Mouse (Mus musculus): ENCODE results near the gene Med10. TPM values are rescaled to one million over a fixed set of nuclear protein-coding genes. Genes with fewer than 3 reads are reported as not detected.
A peak's percentile ranks its signal among the peaks of the same experiment; 100 is the strongest.

Gene Med10
- total RNA-seq, 2 experiments from 2014 or later = 39.3 to 41.8 TPM

DNA sequence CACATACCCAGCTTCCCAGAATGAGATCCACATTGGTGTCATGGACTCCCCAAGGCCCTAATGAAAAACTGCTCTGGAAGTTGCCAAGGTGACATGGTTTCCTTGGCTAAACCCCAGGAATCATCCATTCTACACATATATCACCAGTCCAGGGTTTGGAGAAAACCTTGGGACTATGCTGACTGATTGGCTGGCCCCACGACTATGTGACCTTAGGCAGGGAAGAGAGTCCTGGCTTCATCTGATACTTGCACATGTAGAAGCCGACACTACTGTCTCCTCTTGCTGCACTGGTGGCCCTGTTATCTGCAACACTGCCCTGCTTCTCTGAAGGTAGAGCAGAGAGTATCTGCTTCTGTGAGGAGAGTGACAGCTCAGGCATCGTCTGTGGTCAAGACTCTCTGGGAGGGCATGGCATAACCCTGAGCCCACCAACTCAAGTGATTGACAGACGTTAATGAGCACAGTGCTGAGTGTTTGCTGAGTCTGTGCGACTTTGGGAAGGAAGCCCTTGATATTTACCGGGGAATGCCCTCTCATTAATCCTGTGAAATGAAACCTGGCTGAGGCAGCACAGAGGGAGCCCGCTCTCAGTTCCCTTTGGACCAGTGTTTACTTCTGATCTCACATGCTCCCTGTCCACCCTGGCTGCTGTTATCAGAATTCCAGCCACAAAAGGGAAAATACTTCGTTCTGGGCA, 23.4 kb downstream of the Med10 start:
- no peak for DNase-seq
- intact Hi-C loops (cut with DNase I) = no loop called here

GRCm38 (mm10) chr13:69830606-69831005, 28.4 kb downstream of the Med10 start:
- DNase-seq = no peak
- intact Hi-C loops (cut with DNase I) = no loop called here

DNA sequence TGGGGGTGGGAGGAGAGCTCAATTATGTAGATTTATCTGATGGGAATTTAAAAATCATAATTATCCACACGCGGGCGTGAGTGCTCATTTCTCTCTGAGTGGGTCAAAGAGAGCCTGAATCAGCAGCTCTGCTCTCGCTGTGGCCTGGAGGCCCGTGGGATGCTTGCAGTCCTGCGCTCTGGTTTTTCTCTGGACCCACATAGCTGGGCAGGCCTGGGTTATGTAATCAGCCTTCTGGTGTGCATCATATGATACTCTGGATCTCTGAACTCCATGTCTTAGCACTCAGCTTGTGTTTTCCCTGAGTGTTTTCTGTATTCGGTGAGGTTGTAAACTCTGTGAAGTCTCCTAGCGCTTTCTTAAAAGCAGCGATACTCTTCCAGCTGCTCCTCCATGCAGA, 30.4 kb downstream of the Med10 start:
- intact Hi-C loops (cut with DNase I) = no loop called here
- DNase-seq = no peak

- DNase-seq = no peak
- intact Hi-C loops (cut with DNase I) = no loop called here
Measured at GRCm38 (mm10) chr13:69833416-69833815, 31.2 kb downstream of the Med10 start.

GRCm38 (mm10) chr13:69845592-69845991, 43.4 kb downstream of the Med10 start:
- intact Hi-C loops (cut with DNase I) = no loop called here
- DNase-seq = no peak

- no peak for DNase-seq
- intact Hi-C loops (cut with DNase I) = no loop called here
Measured at GRCm38 (mm10) chr13:69849579-69849978, 47.4 kb downstream of the Med10 start.

- intact Hi-C loops (cut with DNase I) = no loop called here
Measured at GRCm38 (mm10) chr13:69852313-69852712, 50.1 kb downstream of the Med10 start.

DNA sequence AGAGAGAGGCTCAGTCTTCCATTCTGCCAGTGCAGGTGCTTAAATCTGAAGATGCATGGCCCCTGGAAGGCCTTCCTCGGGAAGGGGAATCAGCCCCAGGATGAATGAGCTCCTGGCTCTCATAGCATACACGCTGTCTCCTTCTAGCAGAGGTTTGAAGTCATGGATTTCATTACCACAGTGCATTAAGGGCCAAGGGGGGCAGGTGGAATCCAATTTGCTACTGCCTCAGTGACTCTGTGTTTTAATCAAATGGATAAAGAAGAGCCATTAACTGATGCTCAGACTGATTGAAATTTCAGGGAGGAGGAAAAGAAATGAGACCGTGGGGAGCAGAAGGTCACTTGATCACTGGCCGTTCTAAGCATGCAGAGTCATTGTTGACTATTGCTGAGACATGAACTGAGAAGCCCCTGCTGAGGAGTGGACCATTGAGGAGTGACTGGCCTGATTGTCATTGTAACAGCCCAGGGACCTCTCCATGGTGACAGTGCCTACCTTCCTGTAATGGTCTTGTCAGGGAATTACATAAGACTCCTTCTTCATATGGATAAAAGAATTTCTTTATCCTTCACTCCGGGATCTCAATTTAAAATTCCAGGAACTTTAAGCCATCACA, 51.3 kb downstream of the Med10 start:
- intact Hi-C loops (cut with DNase I) = no loop called here
- no peak for DNase-seq

More at GRCm38 (mm10) chr13:69852313-69852712, 50.1 kb downstream of the Med10 start:
- DNase-seq = peak; percentile 15 to 36

DNA sequence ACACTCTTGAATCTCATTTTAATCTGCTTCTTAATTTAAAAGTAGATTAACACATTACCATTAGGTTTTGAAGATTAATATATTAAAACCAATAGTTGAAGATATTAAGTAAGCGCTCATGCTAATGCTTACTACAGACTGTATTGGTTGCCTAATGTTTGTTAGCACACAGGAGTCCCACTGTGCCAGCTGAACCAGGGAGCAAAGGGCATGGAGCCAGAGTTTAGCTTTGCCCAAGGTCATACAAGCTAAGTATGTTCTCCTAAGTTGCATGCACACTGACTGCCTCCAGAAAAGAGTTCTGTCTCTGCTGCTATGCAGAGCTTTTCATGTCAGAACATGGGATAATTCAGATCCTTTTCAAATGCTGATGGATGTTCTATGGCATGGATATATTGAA, 53.7 kb downstream of the Med10 start:
- intact Hi-C loops (cut with DNase I) = no loop called here

GRCm38 (mm10) chr13:69862276-69862675, 60.1 kb downstream of the Med10 start:
- intact Hi-C loops (cut with DNase I) = no loop called here

More for the DNA sequence above, 53.7 kb downstream of the Med10 start:
- no peak for DNase-seq

GRCm38 (mm10) chr13:69864911-69865310, 62.7 kb downstream of the Med10 start:
- DNase-seq = no peak
- intact Hi-C loops (cut with DNase I) = no loop called here

More at GRCm38 (mm10) chr13:69862276-69862675, 60.1 kb downstream of the Med10 start:
- no peak for DNase-seq

Other genes with a start within 250 kb of the Med10 start
- 1 to 10 TPM; 2.4 to 2.5 TPM for gene Srd5a1, start 191.0 kb upstream of the Med10 start, total RNA-seq (2021)
- gene Ube2ql1, start 62.5 kb upstream of the Med10 start, total RNA-seq (2021) = 1 to 10 TPM in 1 of 2 experiments, under 1 TPM in 1; 0.87 to 1.2 TPM

All from heart, postnatal 10 days (tissue).